Mouse (Mus musculus) MEL (cell line): ENCODE measurements around the gene Phf23. TPM values are rescaled to one million over a fixed set of nuclear protein-coding genes. Genes with fewer than 3 reads are reported as not detected.
A peak's percentile ranks its signal among the peaks of the same experiment; 100 is the strongest.

Experiments used
- DNase-seq: peaks from one replicate; pipeline ENCODE4 v3.0.0; 2011; ENCODE audit warnings: low read depth, low spot score
- H3K27ac ChIP-seq: 2 replicates; pipeline ENCODE4 v1.5.1; 2012; ENCODE audit warnings: low read depth, mild to moderate bottlenecking, control low read depth, low read length, moderate library complexity; ENCODE audit not compliant: control insufficient read depth
- H3K27me3 ChIP-seq, 2 experiments: fragments of 150-350 bp in 1 of 2; sonication (generic) in 1 of 2; 2 replicates each; pipeline ENCODE4 v1.6.1; 2012; ENCODE audit warnings: low read length in 2 of 2, mild to moderate bottlenecking in 2 of 2, improper control_type of control experiment in 1 of 2, moderate library complexity in 1 of 2; ENCODE audit not compliant: insufficient read depth in 2 of 2, control insufficient read depth in 1 of 2
- H3K36me3 ChIP-seq, 2 experiments: 2 replicates each; pipeline ENCODE4 v1.6.1; 2012 to 2014; ENCODE audit warnings: low read length in 2 of 2, improper control_type of control experiment in 1 of 2, inconsistent platforms in 1 of 2, mild to moderate bottlenecking in 1 of 2; ENCODE audit not compliant: insufficient read depth in 2 of 2, control insufficient read depth in 1 of 2
- H3K4me1 ChIP-seq, 2 experiments: fragments of 150-350 bp in 1 of 2; sonication (generic) in 1 of 2; 2 replicates each; pipeline ENCODE4 v1.6.1; 2012; ENCODE audit warnings: low read length in 2 of 2, improper control_type of control experiment in 1 of 2, mild to moderate bottlenecking in 1 of 2; ENCODE audit not compliant: insufficient read depth in 2 of 2, control insufficient read depth in 1 of 2
- H3K4me3 ChIP-seq, 2 experiments: fragments of 150-350 bp in 1 of 2; sonication (generic) in 1 of 2; 2 replicates each; pipeline ENCODE4 v1.5.1; 2012; ENCODE audit warnings: low read depth in 2 of 2, low read length in 2 of 2, mild to moderate bottlenecking in 2 of 2, moderate library complexity in 2 of 2, control low read depth in 1 of 2, improper control_type of control experiment in 1 of 2; ENCODE audit not compliant: control insufficient read depth in 1 of 2, insufficient read depth in 1 of 2
- H3K79me2 ChIP-seq: 2 replicates; pipeline ENCODE4 v1.6.1; 2012; ENCODE audit warnings: mild to moderate bottlenecking, low read length, moderate library complexity; ENCODE audit not compliant: control insufficient read depth, poor library complexity, insufficient read depth
- H3K9ac ChIP-seq: 2 replicates; pipeline ENCODE4 v1.6.1; 2012; ENCODE audit warnings: low read depth, mild to moderate bottlenecking, control low read depth, low read length, moderate library complexity; ENCODE audit not compliant: control insufficient read depth, poor library complexity, severe bottlenecking
- H3K9me3 ChIP-seq: fragments of 150-350 bp; sonication (generic); replicated peaks from 2 replicates; pipeline ENCODE4 v1.6.1; 2012; ENCODE audit warnings: mild to moderate bottlenecking, low read length, improper control_type of control experiment, moderate library complexity; ENCODE audit not compliant: insufficient read depth
- BHLHE40 ChIP-seq: IDR thresholded peaks from 2 replicates; pipeline ENCODE4 v1.6.1; 2012; ENCODE audit warnings: low read depth, mild to moderate bottlenecking, inconsistent platforms, low read length, improper control_type of control experiment, borderline replicate concordance
- CHD1 ChIP-seq: IDR thresholded peaks from 2 replicates; pipeline ENCODE4 v1.6.1; 2012; ENCODE audit warnings: low read depth, mild to moderate bottlenecking, inconsistent platforms, low read length, improper control_type of control experiment
- EP300 ChIP-seq, 2 experiments: IDR thresholded peaks; 2 replicates each; pipeline ENCODE4 v1.6.1; 2011; ENCODE audit warnings: improper control_type of control experiment in 2 of 2, low read length in 2 of 2, low read depth in 1 of 2, mild to moderate bottlenecking in 1 of 2
- ETS1 ChIP-seq: IDR thresholded peaks from 2 replicates; pipeline ENCODE4 v1.6.1; 2012; ENCODE audit warnings: low read depth, mild to moderate bottlenecking, inconsistent platforms, low read length, improper control_type of control experiment, moderate library complexity
- HCFC1 ChIP-seq: IDR thresholded peaks from 2 replicates; pipeline ENCODE4 v1.6.1; 2012; ENCODE audit warnings: low read depth, mild to moderate bottlenecking, inconsistent platforms, low read length, improper control_type of control experiment, moderate library complexity
- KAT2A ChIP-seq: conservative IDR thresholded peaks from 2 replicates; pipeline ENCODE4 v1.6.1; 2012; ENCODE audit warnings: low read depth, low read length, improper control_type of control experiment, inconsistent platforms
- MAFK ChIP-seq: IDR thresholded peaks from 2 replicates; pipeline ENCODE4 v1.6.1; 2011; ENCODE audit warnings: low read depth, mild to moderate bottlenecking, low read length, improper control_type of control experiment, borderline replicate concordance
- MAX ChIP-seq: IDR thresholded peaks from 2 replicates; pipeline ENCODE4 v1.6.1; 2011; ENCODE audit warnings: low read length, improper control_type of control experiment
- MEF2A ChIP-seq: IDR thresholded peaks from 2 replicates; pipeline ENCODE4 v1.6.1; 2014; ENCODE audit warnings: low read depth, mild to moderate bottlenecking, inconsistent platforms, low read length, improper control_type of control experiment; ENCODE audit not compliant: poor library complexity, insufficient replicate concordance, severe bottlenecking; ENCODE audit errors: extremely low read depth
- MYC ChIP-seq: IDR thresholded peaks from 2 replicates; pipeline ENCODE4 v1.6.1; 2011; ENCODE audit warnings: low read depth, mild to moderate bottlenecking, low read length, improper control_type of control experiment, moderate library complexity
- NELFE ChIP-seq: IDR thresholded peaks from 2 replicates; pipeline ENCODE4 v1.6.1; 2011; ENCODE audit warnings: low read depth, low read length, improper control_type of control experiment
- NRF1 ChIP-seq: IDR thresholded peaks from 2 replicates; pipeline ENCODE4 v1.6.1; 2014; ENCODE audit warnings: low read depth, mild to moderate bottlenecking, inconsistent platforms, low read length, improper control_type of control experiment, moderate library complexity; ENCODE audit not compliant: poor library complexity, insufficient read depth, severe bottlenecking
- POLR2A ChIP-seq, 2 experiments: IDR thresholded peaks; 2 replicates each; pipeline ENCODE4 v1.6.1; 2011 to 2012; ENCODE audit warnings: low read length in 2 of 2, mild to moderate bottlenecking in 2 of 2, control low read depth in 1 of 2, improper control_type of control experiment in 1 of 2, low read depth in 1 of 2, moderate library complexity in 1 of 2; ENCODE audit not compliant: control insufficient read depth in 1 of 2, insufficient read depth in 1 of 2, poor library complexity in 1 of 2
- POLR2AphosphoS2 ChIP-seq: IDR thresholded peaks from 2 replicates; pipeline ENCODE4 v1.6.1; 2011; ENCODE audit warnings: low read length, improper control_type of control experiment
- POLR2AphosphoS5 ChIP-seq: IDR thresholded peaks from 2 replicates; pipeline ENCODE4 v1.6.1; 2012; ENCODE audit warnings: low read depth, borderline replicate concordance, mild to moderate bottlenecking, inconsistent platforms, low read length, moderate library complexity, mixed read lengths
- RAD21 ChIP-seq: IDR thresholded peaks from 2 replicates; pipeline ENCODE4 v1.6.1; 2011; ENCODE audit warnings: mild to moderate bottlenecking, low read depth, low read length, improper control_type of control experiment
- RCOR1 ChIP-seq: IDR thresholded peaks from 2 replicates; pipeline ENCODE4 v1.6.1; 2012; ENCODE audit warnings: low read depth, mild to moderate bottlenecking, inconsistent platforms, low read length, improper control_type of control experiment
- SMC3 ChIP-seq: IDR thresholded peaks from 2 replicates; pipeline ENCODE4 v1.6.1; 2011; ENCODE audit warnings: low read depth, low read length, improper control_type of control experiment
- TAL1 ChIP-seq: IDR thresholded peaks from 2 replicates; pipeline ENCODE4 v1.6.1; 2012; ENCODE audit warnings: mild to moderate bottlenecking, inconsistent platforms, low read length, moderate library complexity, mixed read lengths
- TBP ChIP-seq: IDR thresholded peaks from 2 replicates; pipeline ENCODE4 v1.8.0; 2011; ENCODE audit warnings: low read depth, low read length, improper control_type of control experiment
- TCF12 ChIP-seq: IDR thresholded peaks from 2 replicates; pipeline ENCODE4 v1.6.1; 2014; ENCODE audit warnings: low read depth, mild to moderate bottlenecking, inconsistent platforms, low read length, improper control_type of control experiment, moderate library complexity
- USF1 ChIP-seq: IDR thresholded peaks from 2 replicates; pipeline ENCODE4 v1.6.1; 2014; ENCODE audit warnings: low read depth, mild to moderate bottlenecking, inconsistent platforms, low read length, improper control_type of control experiment, moderate library complexity
- USF2 ChIP-seq, 2 experiments: IDR thresholded peaks; 2 replicates each; pipeline ENCODE4 v1.6.1; 2011 to 2012; ENCODE audit warnings: improper control_type of control experiment in 2 of 2, low read length in 2 of 2, borderline replicate concordance in 1 of 2, inconsistent platforms in 1 of 2, low read depth in 1 of 2, mild to moderate bottlenecking in 1 of 2; ENCODE audit not compliant: insufficient read depth in 1 of 2
- ZKSCAN1 ChIP-seq: IDR thresholded peaks from 2 replicates; pipeline ENCODE4 v1.6.1; 2012; ENCODE audit warnings: low read depth, mild to moderate bottlenecking, inconsistent platforms, low read length, improper control_type of control experiment, moderate library complexity
- ZMIZ1 ChIP-seq: IDR thresholded peaks from 2 replicates; pipeline ENCODE4 v1.6.1; 2012; ENCODE audit warnings: low read depth, mild to moderate bottlenecking, inconsistent platforms, low read length, improper control_type of control experiment, moderate library complexity
- polyA plus RNA-seq, 2 experiments: library from polyadenylated mRNA; stranded (reverse) in 1 of 2; unstranded in 1 of 2; fragments of >175 nt in 1 of 2; fragments of >200 nt in 1 of 2; gene quantifications; 2 replicates each; pipeline versions ENCODE4 v1.2.1 to v1.2.4; 2012; ENCODE audit warnings: low replicate concordance in 2 of 2, low read depth in 1 of 2; ENCODE audit not compliant: insufficient read length in 2 of 2, insufficient read depth in 1 of 2, missing spikeins in 1 of 2
- total RNA-seq: library from RNA; depleted of rRNA; stranded (reverse); fragments of 300-350 nt; gene quantifications from 2 replicates; pipeline ENCODE4 v1.2.3, GENCODE M21; 2012

Gene Phf23
- total and polyA plus RNA-seq, 3 experiments, result 108 to 112 TPM; not detected in 1

DNA sequence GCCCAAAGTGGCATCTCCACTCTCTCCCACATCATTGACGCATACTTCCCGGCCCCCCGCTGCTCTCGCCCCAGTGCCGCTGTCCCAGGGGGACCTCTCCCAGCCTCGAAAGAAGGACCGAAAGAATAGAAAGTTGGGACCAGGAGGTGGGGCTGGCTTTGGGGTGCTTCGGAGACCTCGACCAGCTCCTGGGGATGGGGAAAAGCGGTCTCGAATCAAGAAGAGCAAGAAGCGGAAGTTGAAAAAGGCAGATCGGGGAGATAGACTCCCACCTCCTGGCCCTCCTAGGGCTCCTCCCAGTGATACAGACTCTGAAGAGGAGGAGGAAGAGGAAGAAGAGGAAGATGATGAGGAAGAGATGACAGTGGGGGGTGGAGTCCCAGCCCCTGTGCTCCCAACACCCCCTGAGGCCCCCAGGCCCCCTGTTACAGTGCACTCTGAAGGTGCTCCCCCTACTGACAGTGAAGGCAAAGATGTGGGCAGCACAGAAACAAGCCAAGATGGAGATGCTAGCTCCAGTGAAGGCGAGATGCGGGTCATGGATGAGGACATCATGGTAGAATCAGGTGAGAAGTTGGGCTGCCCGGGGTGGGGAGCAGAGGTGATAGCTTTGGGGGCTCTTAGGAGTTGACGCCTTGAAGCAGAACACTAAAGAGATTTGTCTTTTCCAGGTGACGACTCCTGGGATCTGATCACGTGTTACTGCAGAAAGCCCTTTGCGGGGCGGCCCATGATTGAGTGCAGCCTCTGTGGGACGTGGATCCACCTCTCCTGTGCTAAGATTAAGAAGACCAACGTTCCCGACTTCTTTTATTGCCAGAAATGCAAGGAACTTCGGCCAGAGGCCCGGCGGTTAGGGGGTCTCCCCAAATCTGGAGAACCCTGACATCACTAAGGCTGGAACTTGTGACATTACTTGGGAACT, 3.3 kb downstream of the Phf23 start (continued):
- TF ChIP-seq KAT2A, result no peak
- no peak for TF ChIP-seq MEF2A
- TF ChIP-seq RAD21, result no peak
- TF ChIP-seq NELFE, result peak; percentile 36; the same call in 1 of the 2 replicates
- TF ChIP-seq POLR2AphosphoS5, result no peak
- TF ChIP-seq POLR2A (IDR thresholded peaks at IDR 0.05; ENCODE audit: control insufficient read depth in 1 of 2, insufficient read depth in 1 of 2, low read depth in 1 of 2, low read length in 2 of 2, poor library complexity in 1 of 2), result peak in 1 of 2 experiments; percentile 38; a peak in 2 of 4 replicates
- 0 out of 2 replicates have a peak, but pooled peaks have one; percentile 33 for TF ChIP-seq MAX
- TF ChIP-seq CHD1, result no peak
- TF ChIP-seq ETS1, result peak; percentile 55; the same call in 1 of the 2 replicates
- TF ChIP-seq TBP, result no peak
- no peak for TF ChIP-seq TAL1
- TF ChIP-seq TCF12, result no peak
- TF ChIP-seq NRF1, result no peak
- peak; percentile 72 for TF ChIP-seq HCFC1
- peak; percentile 57 for TF ChIP-seq USF1
- TF ChIP-seq, all 39 proteins: peak for 15

DNA sequence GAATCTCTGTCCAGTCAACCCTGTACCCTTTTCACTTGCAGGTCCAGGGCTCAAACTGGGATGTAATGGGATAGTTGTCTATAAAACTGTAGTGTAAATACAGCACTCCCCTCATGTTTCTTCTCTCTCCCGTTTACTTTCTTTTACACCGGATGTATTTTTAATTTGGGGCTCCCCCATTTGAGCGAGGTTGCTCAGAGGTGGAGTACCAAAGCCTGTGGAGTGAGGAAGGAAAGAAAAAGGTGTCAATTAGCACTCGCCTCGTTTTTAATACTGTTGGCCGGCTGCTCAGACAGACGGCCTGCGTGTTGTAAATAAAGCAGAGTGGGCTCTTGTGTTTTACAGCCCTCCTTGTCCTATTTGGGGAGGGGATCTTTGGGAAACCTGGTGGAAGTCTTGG, 4.1 kb downstream of the Phf23 start:
- Histone ChIP-seq H3K4me1 (peaks cover 16 to 39% of the 10 kb centered on the region in 2 experiments), H3K9me3 (no peaks in the 10 kb centered on the region), H3K9ac (no peak overlapping the region)

More for the DNA sequence above, 4.1 kb downstream of the Phf23 start:
- peak overlapping the region; percentile 41 for H3K27ac ChIP-seq
- no peak for DNase-seq
- no peak overlapping the region for H3K4me3 ChIP-seq
- H3K36me3 ChIP-seq, result peaks cover 8 to 44% of the 10 kb centered on the region in 2 experiments
- H3K79me2 ChIP-seq, result peaks cover 53% of the 10 kb centered on the region
- no peaks in the 10 kb centered on the region for H3K27me3 ChIP-seq
- TF ChIP-seq RAD21 (no peak), EP300 (IDR thresholded peaks at IDR 0.05; ENCODE audit: low read depth in 1 of 2, low read length in 2 of 2) (no peak), TBP (no peak), POLR2AphosphoS5 (no peak), NELFE (no peak), CHD1 (no peak), TCF12 (no peak), MYC (no peak), ZMIZ1 (no peak), MAFK (no peak), BHLHE40 (no peak), ZKSCAN1 (no peak), TAL1 (no peak), RCOR1 (no peak), POLR2AphosphoS2 (no peak), SMC3 (no peak), USF2 (IDR thresholded peaks at IDR 0.05; ENCODE audit: borderline replicate concordance in 1 of 2, insufficient read depth in 1 of 2, low read depth in 1 of 2, low read length in 2 of 2) (no peak), MEF2A (no peak)
